Mouse (Mus musculus) midbrain, embryonic 13.5 days (tissue): ENCODE data around the gene Serpinb12. TPM values are rescaled to one million over a fixed set of nuclear protein-coding genes. Genes with fewer than 3 reads are reported as not detected.
"Not testable (repeated sequence)": the region's sequence is repeated elsewhere in the genome, so short reads cannot be mapped to it uniquely, and the experiment has no call there.

Source experiments
- ATAC-seq: fragments of 200-750 bp; cut with Nextera tagmentation; 2 replicates; pipeline ENCODE4 v1.8.0; 2017; ENCODE audit warnings: mild to moderate bottlenecking, moderate TSS enrichment, moderate library complexity
- H3K27ac ChIP-seq: fragments of 300-500 bp; sonication (generic); 2 replicates; pipeline ENCODE4 v1.5.1; 2015; ENCODE audit warnings: inconsistent platforms, mild to moderate bottlenecking, moderate library complexity
- H3K27me3 ChIP-seq: fragments of 300-500 bp; sonication (generic); 2 replicates; pipeline ENCODE4 v1.6.1; 2015; ENCODE audit warnings: mild to moderate bottlenecking, inconsistent platforms
- H3K36me3 ChIP-seq: fragments of 300-500 bp; sonication (generic); 2 replicates; pipeline ENCODE4 v1.6.1; 2015; ENCODE audit warnings: mild to moderate bottlenecking, inconsistent platforms
- H3K4me1 ChIP-seq: fragments of 300-500 bp; sonication (generic); replicated peaks from 2 replicates; pipeline ENCODE4 v1.6.1; 2015; ENCODE audit warnings: inconsistent platforms
- H3K4me2 ChIP-seq: fragments of 300-500 bp; sonication (generic); replicated peaks from 2 replicates; pipeline ENCODE4 v1.6.1; 2015; ENCODE audit warnings: moderate library complexity, mild to moderate bottlenecking, inconsistent platforms
- H3K4me3 ChIP-seq: fragments of 300-500 bp; sonication (generic); replicated peaks from 2 replicates; pipeline ENCODE4 v1.5.1; 2015; ENCODE audit warnings: mild to moderate bottlenecking, inconsistent platforms
- H3K9ac ChIP-seq: fragments of 300-500 bp; sonication (generic); replicated peaks from 2 replicates; pipeline ENCODE4 v1.6.1; 2015; ENCODE audit warnings: mild to moderate bottlenecking, inconsistent platforms
- H3K9me3 ChIP-seq: fragments of 300-500 bp; sonication (generic); 2 replicates; pipeline ENCODE4 v1.6.1; 2016; ENCODE audit warnings: mild to moderate bottlenecking, inconsistent platforms
- WGBS: fragments of 180-500 bp; shearing (Covaris S2); methylation state at CpG from one replicate; pipeline ENCODE4 v1.1.7; 2015; 5-methylcytosine and 5-hydroxymethylcytosine counted together
- polyA plus RNA-seq: library from polyadenylated mRNA; unstranded; fragments of >200 nt; fragmentation: Nextera tagmentation; extraction: Ambion mirVana; gene quantifications from 2 replicates; pipeline ENCODE4 v1.2.1, GENCODE M21; 2015

The Serpinb12 gene
- not detected in 2 replicates for polyA plus RNA-seq

- Histone ChIP-seq H3K36me3 (no peaks in the 10 kb centered on the region), H3K9ac (no peak within 1 kb of the TSS), H3K27me3 (no peaks in the 10 kb centered on the region), H3K9me3 (no peaks in the 10 kb centered on the region), H3K4me1 (no peaks in the 10 kb centered on the region), H3K4me2 (no peak within 1 kb of the TSS), H3K27ac (no peak within 1 kb of the TSS), H3K4me3 (no peak within 1 kb of the TSS)
- WGBS, result 86% methylated on average over 6 of the region's 6 CpGs
- no peak for ATAC-seq
Measured at GRCm38 (mm10) chr1:106934265-106934664, at the start of gene Serpinb12. Serpinb12 (plus strand) TSS chr1:106934449.

DNA sequence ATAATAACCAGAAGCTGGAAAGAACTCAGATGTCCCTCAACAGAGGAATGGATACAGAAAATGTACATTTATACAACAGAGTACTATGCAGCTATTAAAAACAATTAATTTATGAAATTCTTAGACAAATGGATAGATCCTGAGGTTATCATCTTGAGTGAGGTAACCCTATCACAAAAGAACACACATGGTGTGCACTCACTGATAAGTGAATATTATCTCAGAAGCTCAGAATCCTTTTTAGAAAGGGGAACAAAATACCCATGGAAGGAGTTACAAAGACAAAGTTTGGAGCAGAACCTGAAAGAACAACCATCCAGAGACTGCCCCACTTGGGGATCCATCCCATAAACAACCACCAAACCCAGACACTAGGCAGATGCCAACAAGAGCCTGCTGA, 39.1 kb upstream of the Serpinb12 start:
- not testable (repeated sequence) for H3K27me3 ChIP-seq, H3K9ac ChIP-seq, H3K4me2 ChIP-seq, H3K4me3 ChIP-seq, H3K9me3 ChIP-seq, H3K4me1 ChIP-seq, ATAC-seq, H3K27ac ChIP-seq, H3K36me3 ChIP-seq

GRCm38 (mm10) chr1:106901406-106901805, 32.8 kb upstream of the Serpinb12 start:
- Histone ChIP-seq H3K36me3 (no peaks in the 10 kb centered on the region), H3K4me1 (no peaks in the 10 kb centered on the region), H3K27me3 (no peaks in the 10 kb centered on the region), H3K4me3 (no peak overlapping the region), H3K27ac (no peak overlapping the region), H3K9ac (no peak overlapping the region), H3K9me3 (no peaks in the 10 kb centered on the region), H3K4me2 (no peak overlapping the region)
- 39% methylated on average over 4 of the region's 4 CpGs for WGBS
- ATAC-seq, result peak; percentile 53; the same call in 1 of the 2 replicates

- ATAC-seq, result no peak
Measured at GRCm38 (mm10) chr1:106931954-106932353, 2.3 kb upstream of the Serpinb12 start.

DNA sequence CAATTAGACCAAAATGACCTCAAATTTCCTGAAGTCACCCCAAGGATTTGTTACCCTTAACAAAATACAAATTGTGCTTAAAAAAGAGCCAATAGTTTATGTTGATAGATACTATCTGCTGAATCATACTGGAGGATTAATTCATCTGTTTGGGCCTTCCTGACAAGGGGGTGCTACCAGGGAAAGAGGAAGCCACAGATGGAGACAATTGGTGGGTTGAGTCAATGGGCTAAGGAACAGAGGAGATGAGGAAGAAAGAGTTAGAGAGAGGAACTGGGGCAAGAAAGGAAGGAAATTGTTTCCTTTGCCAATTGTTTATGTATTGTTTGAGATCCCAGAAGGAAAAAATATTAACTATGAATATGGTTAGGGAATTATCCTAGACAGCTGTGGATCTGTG, 591 bp upstream of the Serpinb12 start:
- Histone ChIP-seq H3K4me2 (no peak overlapping the region), H3K27ac (no peak overlapping the region), H3K4me1 (no peaks in the 10 kb centered on the region), H3K4me3 (no peak overlapping the region), H3K36me3 (no peaks in the 10 kb centered on the region), H3K9me3 (no peaks in the 10 kb centered on the region), H3K27me3 (no peaks in the 10 kb centered on the region), H3K9ac (no peak overlapping the region)
- ATAC-seq, result no peak

More at GRCm38 (mm10) chr1:106931954-106932353, 2.3 kb upstream of the Serpinb12 start:
- no peak overlapping the region for H3K4me2 ChIP-seq
- H3K27ac ChIP-seq, result no peak overlapping the region
- H3K36me3 ChIP-seq, result no peaks in the 10 kb centered on the region
- no peaks in the 10 kb centered on the region for H3K27me3 ChIP-seq
- H3K9ac ChIP-seq, result no peak overlapping the region
- no peaks in the 10 kb centered on the region for H3K4me1 ChIP-seq
- no peaks in the 10 kb centered on the region for H3K9me3 ChIP-seq
- WGBS, result 87% methylated on average over 4 of the region's 4 CpGs
- H3K4me3 ChIP-seq, result no peak overlapping the region

GRCm38 (mm10) chr1:106947217-106947616, 13.0 kb downstream of the Serpinb12 start:
- H3K4me1 ChIP-seq, result no peaks in the 10 kb centered on the region
- no peaks in the 10 kb centered on the region for H3K9me3 ChIP-seq
- no peak overlapping the region for H3K9ac ChIP-seq
- no peak overlapping the region for H3K4me2 ChIP-seq
- no peaks in the 10 kb centered on the region for H3K36me3 ChIP-seq
- no peak overlapping the region for H3K27ac ChIP-seq
- H3K27me3 ChIP-seq, result no peaks in the 10 kb centered on the region
- no peak for ATAC-seq
- H3K4me3 ChIP-seq, result no peak overlapping the region
- 72% methylated on average over 1 of the region's 1 CpGs for WGBS

- H3K36me3 ChIP-seq, result no peaks in the 10 kb centered on the region
- no peak overlapping the region for H3K27ac ChIP-seq
- H3K4me3 ChIP-seq, result no peak overlapping the region
- no peak overlapping the region for H3K4me2 ChIP-seq
- 84% methylated on average over 3 of the region's 3 CpGs for WGBS
- H3K9me3 ChIP-seq, result no peaks in the 10 kb centered on the region
- ATAC-seq, result no peak
- no peaks in the 10 kb centered on the region for H3K27me3 ChIP-seq
- no peaks in the 10 kb centered on the region for H3K4me1 ChIP-seq
- no peak overlapping the region for H3K9ac ChIP-seq
Measured at GRCm38 (mm10) chr1:106959981-106960380, 25.7 kb downstream of the Serpinb12 start.

GRCm38 (mm10) chr1:106961023-106961422, 26.8 kb downstream of the Serpinb12 start:
- ATAC-seq, result no peak
- Histone ChIP-seq H3K9ac (no peak overlapping the region), H3K27ac (no peak overlapping the region), H3K4me3 (no peak overlapping the region), H3K4me1 (no peaks in the 10 kb centered on the region), H3K4me2 (no peak overlapping the region), H3K27me3 (no peaks in the 10 kb centered on the region), H3K36me3 (no peaks in the 10 kb centered on the region), H3K9me3 (no peaks in the 10 kb centered on the region)
- 50% methylated on average over 3 of the region's 3 CpGs for WGBS

- H3K4me3 ChIP-seq, result no peak within 1 kb of the TSS
- ATAC-seq, result no peak
- H3K27me3 ChIP-seq, result no peaks in the 10 kb centered on the region
- H3K27ac ChIP-seq, result no peak within 1 kb of the TSS
- H3K9me3 ChIP-seq, result no peaks in the 10 kb centered on the region
- no peaks in the 10 kb centered on the region for H3K36me3 ChIP-seq
- H3K4me2 ChIP-seq, result no peak within 1 kb of the TSS
- H3K9ac ChIP-seq, result no peak within 1 kb of the TSS
- no peaks in the 10 kb centered on the region for H3K4me1 ChIP-seq
Measured at GRCm38 (mm10) chr1:106980684-106981083, 46.4 kb downstream of the Serpinb12 start, which contains the start of gene Serpinb13. Serpinb13 (plus strand) TSS chr1:106980984.

DNA sequence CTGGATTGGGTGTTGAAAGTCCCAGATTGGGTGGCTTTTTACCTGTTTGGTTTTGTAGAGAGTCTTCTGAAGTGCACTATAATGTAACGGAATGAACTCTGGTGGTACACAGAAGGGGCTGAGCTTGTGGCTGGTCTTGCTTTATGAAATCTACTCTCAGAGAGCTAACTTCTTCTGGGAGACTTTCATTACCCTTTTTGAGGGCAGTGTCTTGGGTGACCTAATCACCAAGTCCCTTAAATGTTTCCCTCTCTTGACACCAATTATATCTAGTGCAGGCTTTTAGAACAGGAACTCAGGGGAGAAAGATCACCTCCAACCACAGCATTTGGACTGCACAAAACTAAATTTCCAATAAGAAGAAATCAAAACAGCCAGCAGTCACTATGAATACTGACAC, 48.8 kb downstream of the Serpinb12 start:
- Histone ChIP-seq H3K27me3 (no peaks in the 10 kb centered on the region), H3K4me2 (no peak overlapping the region), H3K36me3 (no peaks in the 10 kb centered on the region), H3K27ac (no peak overlapping the region), H3K9ac (no peak overlapping the region), H3K4me3 (no peak overlapping the region), H3K4me1 (no peaks in the 10 kb centered on the region), H3K9me3 (no peaks in the 10 kb centered on the region)
- no peak for ATAC-seq
- 92% methylated on average over 1 of the region's 1 CpGs for WGBS

- Histone ChIP-seq H3K9me3 (no peaks in the 10 kb centered on the region), H3K9ac (no peak overlapping the region), H3K36me3 (no peaks in the 10 kb centered on the region), H3K4me3 (no peak overlapping the region), H3K4me2 (no peak overlapping the region), H3K4me1 (no peaks in the 10 kb centered on the region), H3K27ac (no peak overlapping the region), H3K27me3 (no peaks in the 10 kb centered on the region)
- WGBS, result 68% methylated on average over 2 of the region's 2 CpGs
- ATAC-seq, result no peak
Measured at GRCm38 (mm10) chr1:106983865-106984264, 49.6 kb downstream of the Serpinb12 start.

- no peaks in the 10 kb centered on the region for H3K9me3 ChIP-seq
- no peak overlapping the region for H3K9ac ChIP-seq
- no peaks in the 10 kb centered on the region for H3K36me3 ChIP-seq
- H3K27me3 ChIP-seq, result no peaks in the 10 kb centered on the region
- ATAC-seq, result no peak
- WGBS, result 74% methylated on average over 13 of the region's 13 CpGs
- no peaks in the 10 kb centered on the region for H3K4me1 ChIP-seq
- no peak overlapping the region for H3K4me3 ChIP-seq
- H3K27ac ChIP-seq, result no peak overlapping the region
- no peak overlapping the region for H3K4me2 ChIP-seq
Measured at GRCm38 (mm10) chr1:107000424-107000823, 66.2 kb downstream of the Serpinb12 start.

GRCm38 (mm10) chr1:107001754-107002153, 67.5 kb downstream of the Serpinb12 start:
- Histone ChIP-seq H3K4me3 (no peak overlapping the region), H3K9ac (no peak overlapping the region), H3K4me1 (no peaks in the 10 kb centered on the region), H3K4me2 (no peak overlapping the region), H3K27me3 (no peaks in the 10 kb centered on the region), H3K36me3 (no peaks in the 10 kb centered on the region), H3K9me3 (no peaks in the 10 kb centered on the region), H3K27ac (no peak overlapping the region)
- ATAC-seq, result no peak
- WGBS, result 75% methylated on average over 2 of the region's 2 CpGs
